Mouse (Mus musculus) olfactory bulb, adult 2 months (tissue): Measurements from ENCODE around the gene Uchl1.

ENCODE experiments used
- CTCF ChIP-seq: fragments of 200-500 bp; IDR thresholded peaks from 2 replicates; pipeline ENCODE4 v1.5.1; 2012; ENCODE audit warnings: low read depth, mild to moderate bottlenecking, low read length, moderate library complexity; ENCODE audit not compliant: insufficient read depth
- POLR2A ChIP-seq: fragments of 200-500 bp; IDR thresholded peaks from 2 replicates; pipeline ENCODE4 v1.6.1; 2012; ENCODE audit warnings: mild to moderate bottlenecking, low read depth, low read length, moderate library complexity; ENCODE audit not compliant: insufficient read depth

- TF ChIP-seq CTCF (no peak), POLR2A (no peak)
Observed at GRCm38 (mm10) chr5:66627805-66628204, 48.1 kb upstream of the Uchl1 start.
